Mouse (Mus musculus) 3T3-L1 (cell line): ENCODE data around the gene Skp1a.
"Not testable (repeated sequence)": the region's sequence is repeated elsewhere in the genome, so short reads cannot be mapped to it uniquely, and the experiment has no call there.

Source experiments
- DNase-seq: peaks from one replicate; pipeline ENCODE4 v3.0.0-alpha.2; 2015; ENCODE audit warnings: low read depth, low spot score

Skp1a gene

GRCm38 (mm10) chr11:52231606-52232541 lies at the start of gene Skp1a:
Gene Skp1a (plus strand): TSS chr11:52231995.
- DNase-seq, result peak; percentile 91

- not testable (repeated sequence) for DNase-seq
These were observed 35.2 kb upstream of the Skp1a start for GRCm38 (mm10) chr11:52196496-52197023.

- DNase-seq, result no peak
These were observed 17.9 kb upstream of the Skp1a start, which contains the start of gene Olfr1371 for GRCm38 (mm10) chr11:52213887-52214286. Gene Olfr1371 (minus strand): TSS chr11:52213987.

- peak; percentile 82 for DNase-seq
These were observed 11.5 kb upstream of the Skp1a start for GRCm38 (mm10) chr11:52220282-52220681.

GRCm38 (mm10) chr11:52221921-52222320 lies 9.9 kb upstream of the Skp1a start:
- not testable (repeated sequence) for DNase-seq

- peak; percentile 67 for DNase-seq
These were observed 8.9 kb upstream of the Skp1a start for GRCm38 (mm10) chr11:52222891-52223290.

- DNase-seq, result no peak
These were observed 7.7 kb upstream of the Skp1a start for GRCm38 (mm10) chr11:52223968-52224682.

GRCm38 (mm10) chr11:52225986-52226599 lies 5.7 kb upstream of the Skp1a start:
- DNase-seq, result no peak

- DNase-seq, result no peak
These were observed 4.7 kb upstream of the Skp1a start for GRCm38 (mm10) chr11:52227053-52227452.

- no peak for DNase-seq
These were observed 4.1 kb upstream of the Skp1a start for GRCm38 (mm10) chr11:52227466-52228226.

GRCm38 (mm10) chr11:52228722-52229448 lies 2.9 kb upstream of the Skp1a start:
- DNase-seq, result peak; percentile 66

GRCm38 (mm10) chr11:52230694-52231093 lies 1.1 kb upstream of the Skp1a start:
- DNase-seq, result no peak

GRCm38 (mm10) chr11:52233043-52233653 lies 1.4 kb downstream of the Skp1a start:
- peak; percentile 35 for DNase-seq

GRCm38 (mm10) chr11:52233906-52234305 lies 2.1 kb downstream of the Skp1a start:
- no peak for DNase-seq

- peak; percentile 28 for DNase-seq
These were observed 2.7 kb downstream of the Skp1a start for GRCm38 (mm10) chr11:52234509-52234908.

- no peak for DNase-seq
These were observed 9.2 kb downstream of the Skp1a start for GRCm38 (mm10) chr11:52240898-52241542.

- no peak for DNase-seq
These were observed 17.7 kb downstream of the Skp1a start for GRCm38 (mm10) chr11:52249452-52249851.

- no peak for DNase-seq
These were observed 20.0 kb downstream of the Skp1a start for GRCm38 (mm10) chr11:52251770-52252169.

GRCm38 (mm10) chr11:52252692-52253091 lies 20.9 kb downstream of the Skp1a start:
- DNase-seq, result peak; percentile 34
